Mouse (Mus musculus): Measurements from ENCODE around the gene Rcn2.

Gene Rcn2

DNA sequence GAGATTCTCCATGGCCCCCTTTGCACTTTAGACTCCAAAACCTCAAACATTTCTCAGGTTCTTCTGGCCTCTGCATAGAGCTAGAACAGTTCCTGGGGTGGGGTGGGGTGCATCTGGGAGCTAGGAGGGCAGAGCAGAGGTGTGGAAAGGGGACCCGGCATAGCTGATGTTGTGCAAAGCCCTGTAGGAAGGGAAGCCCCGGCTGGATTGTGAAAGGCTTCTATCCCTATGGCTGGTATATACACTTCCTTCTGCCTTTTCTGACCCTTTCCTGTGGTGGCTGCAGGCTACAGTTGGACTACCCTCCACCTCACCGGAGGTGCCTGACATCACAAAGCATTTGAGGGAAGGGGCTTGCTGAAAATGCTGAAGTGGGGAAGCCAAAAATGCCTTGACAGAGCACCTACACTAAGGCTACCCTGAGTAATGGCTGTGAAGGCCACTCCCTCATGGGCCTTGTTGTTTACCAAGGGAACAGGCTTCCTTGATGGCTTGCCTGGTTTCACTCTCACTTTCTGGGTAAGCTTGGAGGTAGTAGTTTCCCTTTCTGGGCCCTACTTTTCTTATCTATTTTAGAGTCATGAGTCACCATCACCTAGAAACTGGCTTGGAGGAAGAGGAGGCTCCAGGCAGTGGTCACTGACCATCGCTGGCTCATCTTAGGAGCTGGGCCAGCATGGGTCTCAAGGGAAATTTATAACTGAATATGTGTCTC lies 56.1 kb downstream of the Rcn2 start:
- no peak for DNase-seq (ENCODE audit: low spot score)

DNA sequence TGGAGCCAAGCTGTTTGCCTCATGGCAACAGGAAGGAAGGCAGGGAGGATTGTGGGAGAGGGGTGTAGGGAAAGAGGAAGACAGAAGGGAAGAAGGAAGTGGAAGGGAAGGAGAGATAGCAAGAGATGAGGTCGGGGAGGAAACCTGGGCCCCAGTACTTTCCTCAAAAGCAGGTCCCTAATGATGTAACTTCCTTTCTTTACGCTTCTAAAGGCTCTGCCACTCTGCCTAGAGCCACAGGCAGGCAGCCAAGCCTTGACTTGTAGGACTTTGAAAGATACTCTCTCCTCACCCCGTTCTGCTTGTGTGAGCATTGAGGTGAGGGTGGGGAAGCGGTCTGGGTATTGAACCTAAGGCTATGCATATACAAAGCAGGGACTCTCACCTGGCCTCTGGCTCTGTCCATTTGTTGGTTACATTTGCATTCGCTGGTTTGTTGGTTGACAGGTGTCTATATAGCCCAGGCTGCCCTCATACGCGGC lies 58.4 kb downstream of the Rcn2 start:
- no peak for DNase-seq (ENCODE audit: low spot score)

GRCm38 (mm10) chr9:56101022-56101421 lies 59.4 kb downstream of the Rcn2 start:
- no peak for DNase-seq (ENCODE audit: low spot score)

DNA sequence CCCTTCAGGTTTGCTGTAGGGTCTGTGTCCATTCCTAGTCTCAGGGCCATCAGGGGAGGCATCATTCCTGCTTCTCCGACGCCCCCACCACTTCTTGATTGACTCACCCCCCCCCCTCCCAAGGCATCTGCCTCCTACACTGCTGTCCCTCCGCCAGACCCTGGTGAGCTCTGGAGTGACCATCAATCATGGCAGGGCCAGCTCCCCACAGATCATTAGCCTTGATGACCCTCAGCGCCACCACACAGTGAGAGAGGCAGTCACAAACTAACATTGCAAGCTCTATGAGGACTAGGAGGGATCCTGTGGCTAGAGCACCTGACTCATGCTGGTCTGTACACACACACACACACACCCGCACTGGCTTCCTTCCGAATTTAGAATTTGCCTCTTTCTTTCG lies 63.3 kb downstream of the Rcn2 start:
- DNase-seq (ENCODE audit: low spot score), result no peak

DNA sequence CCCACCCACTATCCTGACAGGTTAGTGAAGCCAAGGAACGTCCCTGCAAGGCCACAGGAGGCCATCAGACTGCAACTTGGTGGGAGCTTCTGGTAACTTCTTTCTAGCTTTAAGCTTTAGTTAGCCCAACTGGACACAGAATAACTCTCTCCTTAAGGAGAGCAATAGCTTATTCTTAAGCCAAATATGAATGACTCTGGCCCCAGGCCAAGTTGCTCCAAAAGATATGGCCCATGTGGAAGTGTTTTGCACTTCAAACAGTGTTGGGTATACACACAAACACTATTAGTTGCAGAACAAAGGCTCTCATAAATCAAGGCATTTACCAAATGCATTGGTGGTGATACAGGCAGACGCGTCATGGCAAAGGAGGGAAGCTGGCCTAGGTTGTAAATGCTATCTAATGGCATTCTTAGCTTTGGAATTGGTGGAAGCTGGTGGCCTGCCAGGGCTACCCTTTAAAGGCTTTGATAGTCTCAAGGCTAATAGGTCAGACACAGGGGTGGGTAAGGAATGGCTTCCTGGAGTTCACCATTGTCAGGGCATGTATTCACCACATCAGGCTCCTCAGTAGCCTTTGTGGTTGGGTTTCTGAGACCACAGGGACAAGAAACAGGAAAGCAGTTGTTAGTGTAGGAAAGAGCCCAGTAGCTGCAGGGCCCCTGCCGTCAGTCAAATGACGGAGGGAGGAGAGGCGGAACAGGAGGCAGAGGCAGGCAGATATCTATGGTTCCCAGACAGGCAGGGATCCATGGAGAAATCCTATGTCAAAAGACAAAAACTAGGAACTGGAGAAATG lies 64.8 kb downstream of the Rcn2 start:
- DNase-seq (ENCODE audit: low spot score), result no peak

GRCm38 (mm10) chr9:56107527-56107926 lies 65.9 kb downstream of the Rcn2 start:
- DNase-seq (ENCODE audit: low spot score), result no peak

- DNase-seq (ENCODE audit: low spot score), result no peak
Measured at GRCm38 (mm10) chr9:56108174-56108573, 66.5 kb downstream of the Rcn2 start.

Data from yolk sac, embryonic 10.5 days (tissue).